Mouse (Mus musculus) liver, adult 2 months (tissue): ENCODE results near the gene Pex6.

Source experiments
- CTCF ChIP-seq: fragments of 200-500 bp; IDR thresholded peaks from 2 replicates; pipeline ENCODE4 v1.5.1; 2011; ENCODE audit warnings: low read depth, low read length, control low read depth
- POLR2A ChIP-seq: fragments of 200-500 bp; IDR thresholded peaks from 2 replicates; pipeline ENCODE4 v1.6.1; 2011; ENCODE audit warnings: low read length, control low read depth; ENCODE audit not compliant: insufficient read depth; ENCODE audit errors: extremely low read depth

DNA sequence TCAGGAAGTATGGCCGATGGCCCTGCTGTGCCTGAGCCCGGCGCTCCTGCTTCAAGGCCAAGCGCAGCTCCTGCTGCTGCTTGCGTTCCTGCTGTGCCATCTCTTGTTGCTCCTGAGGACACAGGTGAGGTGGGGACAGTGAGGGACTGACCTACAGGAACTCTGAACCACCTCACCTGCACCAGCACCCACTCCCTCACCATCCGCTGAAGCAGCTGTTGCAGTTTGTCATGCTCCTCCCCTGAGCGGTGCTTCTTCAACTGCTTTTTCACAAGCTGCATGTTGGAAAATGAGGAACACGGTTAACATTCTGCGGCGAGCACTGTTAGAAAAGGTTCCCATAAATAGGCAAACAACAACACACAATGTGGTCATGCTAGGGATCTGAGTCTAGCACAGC is 41.4 kb upstream of the Pex6 start:
- no peak for TF ChIP-seq POLR2A
- TF ChIP-seq CTCF, result no peak
